Mouse (Mus musculus) olfactory bulb, adult 2 months (tissue): ENCODE data around the gene Prrc2b.

Experiments
- CTCF ChIP-seq: fragments of 200-500 bp; IDR thresholded peaks from 2 replicates; pipeline ENCODE4 v1.5.1; 2012; ENCODE audit warnings: low read depth, mild to moderate bottlenecking, low read length, moderate library complexity; ENCODE audit not compliant: insufficient read depth
- POLR2A ChIP-seq: fragments of 200-500 bp; IDR thresholded peaks from 2 replicates; pipeline ENCODE4 v1.6.1; 2012; ENCODE audit warnings: mild to moderate bottlenecking, low read depth, low read length, moderate library complexity; ENCODE audit not compliant: insufficient read depth

DNA sequence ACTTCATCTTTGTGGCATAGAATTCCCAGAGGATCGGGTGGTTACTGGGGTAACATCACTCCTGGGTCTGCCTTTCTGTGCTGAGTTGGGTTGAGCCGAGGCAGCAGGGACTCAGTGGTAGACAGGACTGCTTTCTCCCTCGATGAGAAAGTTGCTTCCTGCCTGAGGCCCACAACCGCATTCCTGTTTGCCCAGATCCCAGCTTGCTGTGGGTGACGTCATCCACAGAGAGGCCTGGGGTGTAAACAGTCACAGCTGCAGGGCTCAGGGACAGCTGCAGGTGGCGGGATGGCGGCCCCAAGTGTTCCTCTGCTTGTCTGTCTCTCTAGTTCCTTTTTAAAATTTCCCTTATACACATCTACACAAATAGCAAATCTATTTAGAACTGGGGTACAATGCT, 16.9 kb downstream of the Prrc2b start:
- TF ChIP-seq CTCF (no peak), POLR2A (no peak)
